Mouse (Mus musculus) frontal cortex, adult 2 months (tissue): ENCODE results near the gene Traf1. TPM values are rescaled to one million over a fixed set of nuclear protein-coding genes. Genes with fewer than 3 reads are reported as not detected.

ENCODE experiments used
- DNase-seq, 2 experiments: peaks; one replicate each; pipeline ENCODE4 v3.0.0; 2022; ENCODE audit warnings: low spot score in 1 of 2; ENCODE audit errors: extremely low spot score in 1 of 2
- polyA plus RNA-seq: library from polyadenylated mRNA; depleted of rRNA; stranded (reverse); fragments of >200 nt; gene quantifications from 2 replicates; pipeline ENCODE4 v1.2.3, GENCODE M21; 2012; rRNA removed

Traf1 gene
- polyA plus RNA-seq, 1 experiment: 3.5 TPM

DNA sequence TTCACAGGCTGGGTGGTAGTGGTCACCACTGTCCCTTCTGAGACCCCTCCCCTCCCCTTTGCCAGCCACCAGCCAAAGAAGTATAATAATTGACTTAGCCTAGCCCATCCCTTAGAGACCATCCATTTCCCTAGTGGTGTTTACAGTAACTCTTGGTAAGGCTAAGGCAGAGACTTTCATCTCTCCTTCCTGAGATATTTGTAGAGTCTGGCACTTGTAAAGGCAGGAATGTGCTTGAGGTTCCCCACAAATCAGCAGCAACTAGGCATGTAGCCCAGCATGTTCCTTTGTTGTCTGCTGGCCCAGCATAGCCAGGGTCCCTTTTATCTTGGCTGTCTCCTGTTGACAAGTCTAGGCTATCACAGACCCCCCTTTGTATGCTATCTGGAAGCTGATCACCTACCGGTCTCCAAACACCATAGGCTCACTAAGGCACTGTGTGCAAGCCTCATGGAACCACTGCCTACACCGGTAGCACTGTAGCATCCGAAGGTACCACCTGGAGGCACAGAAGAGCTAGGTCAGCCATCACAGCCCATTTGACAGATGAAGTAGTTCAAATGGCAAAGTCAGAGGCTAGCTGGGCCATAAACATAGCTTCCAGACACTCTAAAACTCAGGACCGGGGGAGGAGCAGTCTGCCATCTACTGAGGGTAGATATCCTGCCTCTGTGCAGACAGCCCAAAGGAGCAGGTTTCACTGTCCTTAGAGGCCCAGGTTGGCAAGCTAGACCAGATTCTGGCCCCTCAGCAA lies 57.7 kb downstream of the Traf1 start:
- DNase-seq: no peak

DNA sequence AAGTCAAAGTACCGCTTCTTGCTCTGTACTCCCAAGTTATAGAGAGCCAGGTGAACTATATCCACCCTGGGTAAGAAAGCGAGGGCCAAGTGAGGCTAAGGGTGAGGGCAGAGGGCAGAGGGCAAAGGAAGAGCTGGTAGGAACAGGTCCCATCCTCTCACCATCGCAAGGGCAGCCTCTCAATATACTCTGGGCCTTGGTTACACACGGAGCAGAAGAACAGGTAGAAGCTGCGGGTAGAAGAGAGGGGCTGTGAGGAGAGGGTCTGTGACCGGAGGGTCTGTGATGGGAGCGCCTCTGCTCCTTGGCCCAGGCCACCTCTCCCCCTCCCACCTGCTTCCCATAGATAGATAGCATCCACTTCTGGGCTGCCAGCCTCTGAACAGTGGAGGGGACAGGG lies 58.4 kb downstream of the Traf1 start:
- no peak for DNase-seq

DNA sequence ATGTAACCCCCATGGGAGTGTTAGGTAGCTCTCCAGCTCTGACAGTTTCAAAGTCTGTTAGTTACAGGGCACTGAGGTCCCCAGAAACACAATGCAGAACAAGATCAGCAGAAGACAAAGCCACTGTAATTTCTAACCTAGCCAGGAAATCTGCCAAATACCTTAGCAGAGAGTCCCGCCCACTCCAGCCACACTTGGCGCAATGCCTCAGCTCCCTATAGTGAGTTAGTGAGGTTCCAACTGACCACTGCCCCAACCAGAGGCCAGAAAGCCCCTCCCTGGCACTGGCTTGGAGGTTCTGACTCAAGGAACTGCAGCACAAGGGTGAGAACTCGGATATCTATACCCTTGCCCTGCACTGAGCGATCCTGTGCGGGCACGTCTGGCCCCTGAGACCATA lies 58.8 kb downstream of the Traf1 start:
- DNase-seq: no peak

DNA sequence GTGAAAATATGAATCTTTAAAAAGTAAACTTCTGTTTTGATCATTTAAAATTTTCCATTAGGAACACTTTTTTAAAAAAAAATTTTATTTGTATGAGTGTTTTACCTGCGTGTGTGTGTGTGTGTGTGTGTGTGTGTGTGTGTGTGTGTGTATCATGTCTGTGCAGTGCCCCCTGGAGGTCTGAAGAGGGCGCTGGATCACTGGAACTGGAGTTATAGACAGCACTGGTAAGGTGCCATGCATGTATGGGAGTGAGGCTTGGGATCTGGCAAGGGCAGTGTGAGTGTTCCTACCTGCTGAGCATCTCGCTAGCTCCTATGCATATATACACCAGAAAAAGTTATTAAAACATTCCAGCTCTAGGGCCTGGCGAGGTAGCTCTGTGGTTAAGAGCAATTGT lies 59.8 kb downstream of the Traf1 start:
- no peak for DNase-seq

DNA sequence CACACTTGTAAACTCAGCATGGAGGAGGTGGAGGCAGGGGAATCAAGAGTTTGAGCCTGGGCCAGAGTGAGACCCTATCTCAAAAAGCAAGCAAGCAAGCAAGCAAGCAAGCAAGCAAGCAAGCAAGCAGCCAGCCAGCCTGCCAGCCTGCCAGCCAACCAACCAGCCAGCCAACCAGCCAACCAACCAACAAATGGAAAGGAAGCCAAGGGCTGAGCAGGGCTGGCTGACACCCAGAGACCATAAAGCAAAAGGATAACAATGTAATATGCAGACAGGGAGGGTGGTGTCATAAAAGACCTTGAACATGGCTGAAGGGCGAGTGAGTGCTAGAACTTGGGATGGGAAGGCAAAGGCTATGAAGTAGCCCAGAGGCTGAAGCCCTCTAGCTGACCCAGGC lies 61.2 kb downstream of the Traf1 start:
- no peak for DNase-seq

DNA sequence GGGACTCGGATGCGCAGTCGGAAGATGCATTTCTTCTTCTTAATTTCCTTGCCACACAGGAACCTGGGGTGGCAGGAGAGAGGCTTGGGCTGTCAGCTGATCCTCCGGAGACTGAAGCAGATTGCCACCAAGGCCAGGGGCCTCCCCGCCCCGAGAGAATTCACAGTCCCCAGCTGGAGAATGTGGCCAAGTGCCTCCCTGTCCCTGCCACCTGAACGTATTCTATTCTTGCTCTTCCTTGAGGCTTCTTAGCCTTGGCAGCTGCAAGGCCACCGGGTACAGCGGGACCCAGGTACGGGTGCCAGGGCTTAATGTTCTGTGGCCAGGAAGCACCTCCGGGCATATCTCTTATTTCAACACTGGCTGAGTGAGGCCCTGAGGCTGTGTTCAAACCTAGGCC lies 61.9 kb downstream of the Traf1 start:
- no peak for DNase-seq

DNA sequence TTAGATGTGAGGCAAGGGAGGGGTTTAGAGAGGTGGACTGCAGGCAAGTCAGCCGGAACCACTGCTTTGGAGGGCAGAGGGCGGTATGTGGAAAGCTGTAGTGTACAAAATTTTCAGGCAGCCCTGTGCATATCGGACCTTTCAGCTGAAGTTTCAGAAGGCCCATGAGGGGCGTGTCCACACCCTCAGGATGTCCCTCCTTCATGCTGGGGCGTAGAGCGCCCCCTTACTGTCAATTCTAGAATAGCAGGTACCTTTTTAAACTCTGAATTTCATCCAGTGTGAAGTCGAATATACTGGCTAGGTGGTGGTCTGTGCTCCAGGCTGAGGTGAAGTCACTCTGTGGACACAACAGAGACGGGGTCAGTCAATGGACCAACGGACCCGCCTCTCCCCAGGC lies 63.8 kb downstream of the Traf1 start:
- DNase-seq: no peak

DNA sequence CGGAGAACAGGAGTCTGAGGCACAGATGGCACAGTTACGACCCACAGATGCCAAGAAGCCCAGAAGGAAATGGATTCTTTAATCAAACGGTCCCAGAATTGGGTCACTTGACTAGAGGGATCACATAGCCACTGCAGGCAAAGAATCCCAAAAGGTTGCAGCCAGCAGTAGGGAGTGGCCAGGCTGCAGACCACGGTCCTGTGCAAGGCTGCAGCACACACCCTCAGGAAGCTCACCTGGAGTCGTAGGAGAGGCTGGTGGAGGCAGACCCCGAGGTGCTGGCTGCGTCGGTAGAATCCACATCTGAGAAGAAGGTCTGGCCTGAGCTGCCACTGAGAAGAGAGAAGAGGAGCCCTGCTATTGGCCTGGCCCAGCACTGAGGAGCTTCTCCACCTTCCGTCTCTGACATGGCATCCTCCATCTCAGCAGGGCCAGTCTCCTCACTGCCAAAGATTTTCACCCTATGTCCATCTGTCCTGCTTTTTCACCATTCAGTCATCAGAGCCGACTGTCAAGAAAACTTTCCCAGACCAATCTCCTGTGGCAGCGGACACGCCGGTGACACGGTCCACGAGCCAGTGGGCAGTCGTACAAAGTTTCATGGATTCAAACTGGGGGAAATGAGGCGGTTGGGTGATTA lies 64.6 kb downstream of the Traf1 start:
- no peak for DNase-seq

DNA sequence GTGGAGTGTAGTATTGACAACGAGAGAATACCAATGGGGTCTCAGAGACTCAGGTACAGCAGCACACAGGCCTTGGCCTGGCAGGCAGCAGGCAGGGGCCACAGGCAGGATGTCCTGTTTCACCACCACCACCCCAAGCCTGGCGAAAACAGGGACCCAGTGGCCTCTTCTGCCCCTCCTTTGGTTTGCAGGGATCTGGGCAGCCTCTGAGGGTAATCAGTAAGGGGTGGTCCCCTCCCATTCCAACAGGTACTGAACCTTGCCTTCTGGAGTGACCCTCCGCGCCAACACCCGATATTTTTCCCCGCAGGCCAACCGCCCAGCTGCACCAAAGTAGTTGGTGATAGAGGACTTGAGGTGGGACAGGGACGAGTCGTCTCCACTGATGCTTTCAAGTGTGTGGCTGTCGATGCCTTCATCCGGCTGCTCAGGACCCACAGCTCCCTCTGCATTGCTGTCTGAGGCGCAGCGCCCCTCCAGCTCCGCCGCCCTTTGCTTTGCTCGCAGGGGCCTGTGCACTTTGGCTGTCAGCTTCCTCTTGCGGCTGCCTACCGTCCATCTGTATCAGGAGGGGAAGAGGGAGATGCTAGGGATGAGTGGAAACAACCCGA lies 66.0 kb downstream of the Traf1 start:
- no peak for DNase-seq

DNA sequence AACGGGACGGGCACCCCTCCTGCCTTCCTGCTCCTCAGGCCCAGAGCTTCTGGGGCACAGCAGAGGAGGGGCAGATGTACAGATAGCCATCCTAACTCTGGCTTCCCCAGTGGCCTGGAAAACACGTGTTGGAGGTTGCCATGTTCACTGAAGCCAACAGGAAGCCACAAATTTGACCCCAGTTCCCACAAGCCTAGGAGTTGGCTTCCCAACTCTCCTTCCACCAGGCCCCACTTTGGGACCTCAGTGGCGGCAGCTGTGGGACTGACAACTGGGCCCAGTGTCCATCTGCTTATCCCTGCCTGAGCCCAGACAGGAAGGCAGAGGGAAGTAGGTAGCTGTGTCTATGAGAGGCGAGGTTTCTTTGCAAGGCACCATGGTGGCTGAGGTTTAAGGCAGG lies 67.6 kb downstream of the Traf1 start:
- no peak for DNase-seq

Other genes starting within 250 kb of the Traf1 start
- 43.8 and 53.8 TPM in 2 replicates for gene Gapvd1, start 206.5 kb downstream of the Traf1 start, polyA plus RNA-seq
- gene Hspa5, start 189.8 kb downstream of the Traf1 start, polyA plus RNA-seq: 207 and 209 TPM in 2 replicates
- 37.0 and 38.3 TPM in 2 replicates for gene Rabepk, start 161.9 kb downstream of the Traf1 start, polyA plus RNA-seq
- 76.5 and 80.3 TPM in 2 replicates for gene Fbxw2, start 135.5 kb downstream of the Traf1 start, polyA plus RNA-seq
- gene Gm34653, start 128.8 kb downstream of the Traf1 start, polyA plus RNA-seq: not detected in 2 replicates
- 0.55 and 0.58 TPM in 2 replicates for gene Cutal, start 87.4 kb downstream of the Traf1 start, polyA plus RNA-seq
- gene Psmd5, start 86.8 kb downstream of the Traf1 start, polyA plus RNA-seq: 35.2 and 44.2 TPM in 2 replicates
- gene Phf19, start 47.7 kb downstream of the Traf1 start, polyA plus RNA-seq: 1.2 and 1.3 TPM in 2 replicates
- gene Hc, start 99.7 kb upstream of the Traf1 start, polyA plus RNA-seq: 0.48 and 0.50 TPM in 2 replicates
- 0.69 and 0.74 TPM in 2 replicates for gene AI182371, start 139.8 kb upstream of the Traf1 start, polyA plus RNA-seq
- 15.0 and 15.9 TPM in 2 replicates for gene Cntrl, start 147.7 kb upstream of the Traf1 start, polyA plus RNA-seq
- 178 and 186 TPM in 2 replicates for gene Rab14, start 239.3 kb upstream of the Traf1 start, polyA plus RNA-seq